Mouse (Mus musculus) Patski (cell line): Measurements from ENCODE around the gene Ppp1r13b. TPM values are rescaled to one million over a fixed set of nuclear protein-coding genes. Genes with fewer than 3 reads are reported as not detected.

Experiments used
- ATAC-seq: fragments of 100-300 bp; one replicate; pipeline ENCODE4 v1.8.0; 2021
- CTCF ChIA-PET: fragments of 350-600 bp; sonication (Branson Sonifier 250); formaldehyde crosslinking; loops from one replicate; lab custom pipeline; 2022; ENCODE audit warnings: inconsistent platforms; lab: Charles Lee
- POLR2A ChIA-PET: fragments of 350-600 bp; sonication (Branson Sonifier 250); formaldehyde crosslinking; loops from one replicate; lab custom pipeline; 2022; ENCODE audit warnings: antibody characterized with exemption, inconsistent platforms; lab: Charles Lee
- DNase-seq: peaks from one replicate; pipeline ENCODE4 v3.0.0-alpha.2; 2011; ENCODE audit warnings: low read depth, low spot score
- H3K27me3 ChIP-seq: fragments of 371-371 bp; one replicate; pipeline ENCODE4 v1.5.1; 2021
- CTCF ChIP-seq: fragments of 100-300 bp; IDR thresholded peaks from one replicate; pipeline ENCODE4 v1.5.1; 2021
- in situ Hi-C: fragments of 300-500 bp; cut with MboI; formaldehyde crosslinking; loops from 3 replicates; pipeline ENCODE4 v1.11.1; 2018; ENCODE audit warnings: low pct_unique_long_range_greater_than_20kb, mixed read lengths
- polyA plus RNA-seq: library from polyadenylated mRNA; unstranded; gene quantifications from one replicate; pipeline ENCODE4 v1.2.3, GENCODE M21; 2021

The Ppp1r13b gene
- polyA plus RNA-seq, 1 experiment from 2014 or later: 6.9 TPM

DNA sequence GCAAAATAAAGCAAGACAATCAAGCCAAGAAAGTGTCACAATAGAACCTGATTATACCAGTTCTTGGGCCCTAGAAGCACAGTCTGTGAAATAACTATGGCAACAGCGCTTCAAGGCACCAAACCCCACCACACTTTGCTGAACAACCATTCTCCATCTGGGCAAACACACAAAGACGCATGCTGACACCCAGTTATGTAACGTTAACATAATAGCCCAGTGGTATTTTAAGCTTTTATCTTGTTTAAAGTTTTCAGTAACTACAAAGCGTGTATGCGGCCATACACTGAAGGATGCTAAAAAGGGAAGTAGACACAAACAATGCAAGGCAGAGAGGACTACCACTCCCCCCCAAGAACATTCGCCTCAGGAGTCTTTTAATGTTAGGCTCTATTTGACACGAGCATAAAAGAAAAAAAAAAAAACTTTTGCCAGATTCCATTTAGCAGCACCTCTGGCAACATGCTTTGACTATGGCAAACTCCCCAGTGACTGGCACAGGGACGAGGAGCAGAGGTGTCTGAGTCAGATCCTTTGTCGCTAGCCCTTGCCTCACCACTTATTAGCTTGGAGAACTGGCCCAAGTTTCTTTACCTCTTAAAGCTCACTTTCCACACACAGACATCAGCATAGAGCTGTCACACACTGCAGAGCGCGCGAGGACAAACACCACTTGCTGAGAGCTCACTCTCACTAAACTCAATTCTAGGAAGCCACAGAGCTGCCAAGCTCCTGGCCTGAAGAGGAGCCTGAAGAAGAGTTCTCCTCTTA lies 6.6 kb downstream of the Ppp1r13b start:
- ATAC-seq: no peak
- H3K27me3 ChIP-seq: peaks cover 2% of the 10 kb centered on the region
- ChIA-PET POLR2A (no interaction called here), CTCF (interaction anchor here (1.4 kb wide), 1 partner anchor 10 kb away, joined by 4 read pairs; no protein-coding TSS in a partner anchor)
- in situ Hi-C loops: no loop called here
- TF ChIP-seq CTCF: no peak
- no peak for DNase-seq

- ChIA-PET CTCF (interaction anchor here (1.4 kb wide), 1 partner anchor 15 kb away, joined by 3 read pairs; no protein-coding TSS in a partner anchor), POLR2A (no interaction called here)
- in situ Hi-C loops: no loop called here
- ATAC-seq: no peak
- no peak for DNase-seq
- TF ChIP-seq CTCF: no peak
- no peaks in the 10 kb centered on the region for H3K27me3 ChIP-seq
Measured at GRCm38 (mm10) chr12:111899646-111900045, 8.3 kb downstream of the Ppp1r13b start.

- POLR2A ChIA-PET: no interaction called here
- H3K27me3 ChIP-seq: no peaks in the 10 kb centered on the region
- TF ChIP-seq CTCF: no peak
- ATAC-seq (no peak), DNase-seq (no peak)
- CTCF ChIA-PET: interaction anchor here (0.8 to 1.4 kb wide), 2 partner anchors 12 to 14 kb away, joined by 3 read pairs; no protein-coding TSS in a partner anchor
- in situ Hi-C loops: no loop called here
Measured at GRCm38 (mm10) chr12:111898686-111899085, 9.2 kb downstream of the Ppp1r13b start.

DNA sequence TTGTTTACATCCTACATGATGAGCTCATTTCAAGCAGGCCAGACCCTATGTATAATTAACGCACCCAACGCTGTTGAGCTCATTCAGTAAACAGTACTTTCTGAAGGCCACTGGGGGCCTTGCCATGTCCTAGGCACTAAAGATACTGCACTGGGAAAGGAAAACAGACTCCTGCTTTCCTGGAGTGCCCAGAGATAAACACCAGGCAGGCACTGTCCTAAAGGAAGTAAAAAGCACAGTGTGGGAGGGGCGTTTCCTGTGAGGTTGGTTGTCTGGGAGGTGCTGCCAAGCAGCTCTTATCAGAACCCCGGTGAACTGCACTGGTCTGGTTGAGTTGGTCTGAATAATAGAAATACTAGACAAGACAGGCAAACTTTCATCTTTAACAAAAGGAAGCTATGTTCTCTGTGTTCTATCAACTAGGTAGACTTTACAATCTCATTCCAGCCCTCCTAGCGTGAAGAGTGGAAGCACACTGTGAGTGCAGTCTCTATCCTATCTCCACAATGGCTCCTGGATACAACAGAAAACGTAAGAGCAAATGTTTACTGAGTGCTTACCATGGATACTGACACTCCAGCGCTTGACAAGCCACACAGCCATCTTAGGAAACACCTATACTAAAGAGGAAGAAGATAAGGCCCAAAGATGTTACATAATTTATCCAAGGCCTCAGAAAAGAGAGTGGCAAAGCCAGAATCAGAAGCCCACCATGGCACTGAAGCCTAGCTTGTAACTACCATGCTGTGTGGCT lies 10.8 kb downstream of the Ppp1r13b start:
- in situ Hi-C loops: no loop called here

DNA sequence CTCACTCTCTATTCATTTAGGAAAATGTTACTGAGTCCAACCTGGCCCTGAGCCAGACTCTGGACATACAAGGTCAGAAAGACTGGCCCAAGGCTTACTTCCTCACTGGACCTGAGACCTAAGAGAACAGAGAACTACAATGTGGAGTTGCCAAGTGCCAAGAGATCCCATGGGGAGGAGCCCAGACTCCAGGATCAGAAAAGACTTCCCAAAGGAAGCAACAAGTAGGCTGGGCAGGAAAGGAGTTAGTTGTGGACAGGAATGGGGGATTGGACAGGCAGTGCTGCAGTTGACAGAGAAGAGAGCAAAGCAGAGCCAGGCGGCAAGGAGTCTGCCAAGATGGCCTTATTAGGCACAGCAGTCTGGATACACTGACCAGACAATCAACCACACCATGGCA lies 13.8 kb downstream of the Ppp1r13b start:
- DNase-seq (no peak), ATAC-seq (no peak)
- ChIA-PET POLR2A (no interaction called here), CTCF (no interaction called here)
- in situ Hi-C loops: no loop called here
- no peaks in the 10 kb centered on the region for H3K27me3 ChIP-seq
- no peak for TF ChIP-seq CTCF

More for the DNA sequence above, 10.8 kb downstream of the Ppp1r13b start:
- H3K27me3 ChIP-seq: no peaks in the 10 kb centered on the region
- ChIA-PET POLR2A (no interaction called here), CTCF (no interaction called here)
- no peak for ATAC-seq
- TF ChIP-seq CTCF: no peak
- DNase-seq: no peak

DNA sequence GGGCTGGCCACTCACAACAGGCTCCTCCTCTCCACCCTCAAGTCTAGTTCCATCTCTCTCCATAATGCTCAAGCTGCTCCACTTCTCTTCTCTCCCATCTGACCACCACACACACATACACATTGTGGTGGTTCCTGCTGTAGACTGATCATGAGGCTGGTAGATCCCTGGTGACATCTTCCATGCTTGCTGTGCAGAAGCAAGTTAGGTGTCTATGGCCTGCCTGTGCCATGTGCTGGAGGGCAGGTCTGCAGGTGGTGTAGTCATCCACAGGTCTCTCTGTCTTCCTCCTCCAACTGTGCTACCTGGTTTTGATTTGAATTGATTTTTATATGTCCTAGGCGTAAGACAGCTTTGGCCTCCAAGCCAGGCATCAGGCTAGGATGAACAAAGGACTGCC lies 14.9 kb downstream of the Ppp1r13b start:
- H3K27me3 ChIP-seq: no peaks in the 10 kb centered on the region
- POLR2A ChIA-PET: no interaction called here
- ATAC-seq (no peak), DNase-seq (no peak)
- TF ChIP-seq CTCF: no peak
- in situ Hi-C loops: no loop called here
- CTCF ChIA-PET: no interaction called here

- POLR2A ChIA-PET: interaction anchor here (1.0 kb wide), 1 partner anchor 42 kb away, joined by 3 read pairs; no protein-coding TSS in a partner anchor
- ATAC-seq (no peak), DNase-seq (no peak)
- CTCF ChIA-PET: interaction anchor here (1.2 to 1.8 kb wide), 4 partner anchors 10 to 55 kb away, joined by 3 to 4 read pairs (median 4); no protein-coding TSS in a partner anchor
- in situ Hi-C loops: no loop called here
- no peak for TF ChIP-seq CTCF
- H3K27me3 ChIP-seq: no peaks in the 10 kb centered on the region
Measured at GRCm38 (mm10) chr12:111891800-111892199, 16.1 kb downstream of the Ppp1r13b start.

DNA sequence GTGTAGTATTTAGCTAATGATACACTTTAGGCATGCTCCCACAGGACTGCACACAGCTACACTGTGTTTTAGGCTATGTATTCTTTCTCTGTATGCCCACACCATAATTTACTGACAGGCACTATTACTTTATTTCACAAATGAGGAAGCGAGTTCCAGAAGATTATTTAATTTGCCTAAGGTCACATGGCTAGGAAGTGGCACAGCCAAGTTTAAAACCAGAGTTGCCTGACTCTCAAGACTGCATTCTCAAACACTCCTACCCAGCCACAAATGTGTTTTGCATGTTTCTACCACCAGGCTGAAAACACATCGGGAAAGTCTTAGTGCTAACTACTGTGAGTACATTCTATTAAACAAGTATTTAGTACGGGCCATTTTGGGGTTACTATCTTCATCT lies 18.7 kb downstream of the Ppp1r13b start:
- DNase-seq (no peak), ATAC-seq (no peak)
- ChIA-PET POLR2A (no interaction called here), CTCF (no interaction called here)
- H3K27me3 ChIP-seq: no peaks in the 10 kb centered on the region
- TF ChIP-seq CTCF: no peak
- in situ Hi-C loops: no loop called here

GRCm38 (mm10) chr12:111888303-111888864 lies 19.5 kb downstream of the Ppp1r13b start:
- ATAC-seq: no peak
- no peak for DNase-seq
- in situ Hi-C loops: no loop called here
- CTCF ChIA-PET: no interaction called here
- POLR2A ChIA-PET: no interaction called here
- H3K27me3 ChIP-seq: no peaks in the 10 kb centered on the region
- no peak for TF ChIP-seq CTCF

- no peaks in the 10 kb centered on the region for H3K27me3 ChIP-seq
- ChIA-PET POLR2A (no interaction called here), CTCF (no interaction called here)
- no peak for DNase-seq
- in situ Hi-C loops: no loop called here
- no peak for TF ChIP-seq CTCF
- ATAC-seq: no peak
Measured at GRCm38 (mm10) chr12:111887005-111887404, 20.9 kb downstream of the Ppp1r13b start.
